Mouse (Mus musculus): Measurements from ENCODE around the gene Adcyap1r1. TPM values are rescaled to one million over a fixed set of nuclear protein-coding genes. Genes with fewer than 3 reads are reported as not detected.

Gene Adcyap1r1
- polyA plus RNA-seq, 1 experiment from 2014 or later = 4.2 TPM

GRCm38 (mm10) chr6:55410977-55411376, 40.8 kb upstream of the Adcyap1r1 start:
- peaks cover 3 to 11% of the 10 kb centered on the region in 2 experiments; a peak in 1 of 4 replicates for H3K4me1 ChIP-seq (ENCODE audit: control insufficient read depth in 2 of 2, insufficient read depth in 2 of 2, low read length in 2 of 2)
- no peaks in the 10 kb centered on the region for H3K36me3 ChIP-seq (ENCODE audit: control insufficient read depth, insufficient read depth, low read length)
- no peak for ATAC-seq (ENCODE audit: insufficient number of reproducible peaks, insufficient read depth, low FRiP score, low read depth)
- H3K27me3 ChIP-seq (ENCODE audit: control insufficient read depth, insufficient read depth, low read length) = no peaks in the 10 kb centered on the region
- H3K4me2 ChIP-seq (ENCODE audit: low read length) = no peak overlapping the region
- WGBS = 27% methylated on average over 5 of the region's 5 CpGs
- H3K9me3 ChIP-seq (ENCODE audit: control insufficient read depth, low read length) = no peaks in the 10 kb centered on the region
- H3K9ac ChIP-seq (ENCODE audit: low read length) = no peak overlapping the region
- no peak overlapping the region for H3K27ac ChIP-seq (replicated peaks in 1 of 2; ENCODE audit: control insufficient read depth in 1 of 2, insufficient read depth in 1 of 2, low read depth in 2 of 2, low read length in 2 of 2)
- H3K4me3 ChIP-seq (ENCODE audit: control insufficient read depth in 1 of 2, insufficient read depth in 1 of 2, low read depth in 1 of 2, low read length in 2 of 2) = no peak overlapping the region

- Histone ChIP-seq H3K9me3 (ENCODE audit: control insufficient read depth, low read length) (no peaks in the 10 kb centered on the region), H3K9ac (ENCODE audit: low read length) (no peak overlapping the region), H3K36me3 (ENCODE audit: control insufficient read depth, insufficient read depth, low read length) (no peaks in the 10 kb centered on the region), H3K4me3 (ENCODE audit: control insufficient read depth in 1 of 2, insufficient read depth in 1 of 2, low read depth in 1 of 2, low read length in 2 of 2) (no peak overlapping the region), H3K4me2 (ENCODE audit: low read length) (no peak overlapping the region), H3K4me1 (ENCODE audit: control insufficient read depth in 2 of 2, insufficient read depth in 2 of 2, low read length in 2 of 2) (0 out of 4 replicates have a peak, but pooled peaks cover 0 to 2% of the 10 kb centered on the region in 2 experiments), H3K27me3 (ENCODE audit: control insufficient read depth, insufficient read depth, low read length) (no peaks in the 10 kb centered on the region), H3K27ac (replicated peaks in 1 of 2; ENCODE audit: control insufficient read depth in 1 of 2, insufficient read depth in 1 of 2, low read depth in 2 of 2, low read length in 2 of 2) (no peak overlapping the region)
- 81% methylated on average over 5 of the region's 5 CpGs for WGBS
- no peak for ATAC-seq (ENCODE audit: insufficient number of reproducible peaks, insufficient read depth, low FRiP score, low read depth)
Observed at GRCm38 (mm10) chr6:55416202-55416601, 35.6 kb upstream of the Adcyap1r1 start.

DNA sequence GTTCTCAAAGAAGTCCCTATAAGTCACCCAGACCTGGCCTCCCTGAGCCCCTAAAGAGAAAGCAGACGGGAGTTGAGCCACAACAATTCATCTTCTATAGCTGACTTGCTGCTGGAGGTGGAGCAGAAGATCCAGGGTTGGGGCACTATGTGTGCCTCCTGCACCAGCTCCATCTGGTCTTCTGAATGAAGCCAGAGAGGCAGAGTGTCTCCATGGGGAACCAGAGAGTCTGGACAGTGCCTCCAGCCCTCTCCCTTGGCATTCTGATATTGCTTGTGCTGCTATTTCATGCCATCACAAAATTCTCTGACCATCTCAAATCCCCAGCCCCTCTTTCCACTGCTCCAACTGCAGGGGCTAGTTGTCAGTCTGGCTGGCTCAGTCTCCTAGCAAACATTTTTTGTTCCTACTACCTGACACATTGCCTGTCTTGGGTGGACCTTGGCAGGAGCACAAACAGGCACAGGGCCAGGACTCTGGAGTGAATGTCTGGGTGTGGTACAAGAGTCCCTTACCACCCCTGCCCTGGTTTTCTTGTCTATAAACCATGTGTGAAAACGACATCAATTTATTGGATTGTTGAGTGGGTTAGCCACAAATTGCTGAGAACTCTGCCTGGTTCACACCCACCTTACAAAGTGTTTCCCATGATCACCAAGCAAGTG, 32.9 kb upstream of the Adcyap1r1 start:
- ATAC-seq (ENCODE audit: insufficient number of reproducible peaks, insufficient read depth, low FRiP score, low read depth) = no peak
- H3K27me3 ChIP-seq (ENCODE audit: control insufficient read depth, insufficient read depth, low read length) = peaks cover 6% of the 10 kb centered on the region; the same call in 1 of the 2 replicates
- H3K9me3 ChIP-seq (ENCODE audit: control insufficient read depth, low read length) = no peaks in the 10 kb centered on the region
- no peak overlapping the region for H3K4me2 ChIP-seq (ENCODE audit: low read length)
- 45% methylated on average over 2 of the region's 2 CpGs for WGBS
- H3K9ac ChIP-seq (ENCODE audit: low read length) = no peak overlapping the region
- H3K27ac ChIP-seq (replicated peaks in 1 of 2; ENCODE audit: control insufficient read depth in 1 of 2, insufficient read depth in 1 of 2, low read depth in 2 of 2, low read length in 2 of 2) = no peak overlapping the region
- no peaks in the 10 kb centered on the region for H3K36me3 ChIP-seq (ENCODE audit: control insufficient read depth, insufficient read depth, low read length)
- no peak overlapping the region for H3K4me3 ChIP-seq (ENCODE audit: control insufficient read depth in 1 of 2, insufficient read depth in 1 of 2, low read depth in 1 of 2, low read length in 2 of 2)
- no peaks in the 10 kb centered on the region for H3K4me1 ChIP-seq (ENCODE audit: control insufficient read depth in 2 of 2, insufficient read depth in 2 of 2, low read length in 2 of 2)

- Histone ChIP-seq H3K4me1 (ENCODE audit: control insufficient read depth in 2 of 2, insufficient read depth in 2 of 2, low read length in 2 of 2) (no peaks in the 10 kb centered on the region), H3K27me3 (ENCODE audit: control insufficient read depth, insufficient read depth, low read length) (peaks cover 6% of the 10 kb centered on the region; the same call in 1 of the 2 replicates), H3K9me3 (ENCODE audit: control insufficient read depth, low read length) (no peaks in the 10 kb centered on the region), H3K27ac (replicated peaks in 1 of 2; ENCODE audit: control insufficient read depth in 1 of 2, insufficient read depth in 1 of 2, low read depth in 2 of 2, low read length in 2 of 2) (no peak overlapping the region), H3K4me2 (ENCODE audit: low read length) (no peak overlapping the region), H3K36me3 (ENCODE audit: control insufficient read depth, insufficient read depth, low read length) (no peaks in the 10 kb centered on the region), H3K4me3 (ENCODE audit: control insufficient read depth in 1 of 2, insufficient read depth in 1 of 2, low read depth in 1 of 2, low read length in 2 of 2) (no peak overlapping the region), H3K9ac (ENCODE audit: low read length) (no peak overlapping the region)
- no peak for ATAC-seq (ENCODE audit: insufficient number of reproducible peaks, insufficient read depth, low FRiP score, low read depth)
- WGBS = 63% methylated on average over 3 of the region's 3 CpGs
Observed at GRCm38 (mm10) chr6:55420411-55420810, 31.4 kb upstream of the Adcyap1r1 start.

DNA sequence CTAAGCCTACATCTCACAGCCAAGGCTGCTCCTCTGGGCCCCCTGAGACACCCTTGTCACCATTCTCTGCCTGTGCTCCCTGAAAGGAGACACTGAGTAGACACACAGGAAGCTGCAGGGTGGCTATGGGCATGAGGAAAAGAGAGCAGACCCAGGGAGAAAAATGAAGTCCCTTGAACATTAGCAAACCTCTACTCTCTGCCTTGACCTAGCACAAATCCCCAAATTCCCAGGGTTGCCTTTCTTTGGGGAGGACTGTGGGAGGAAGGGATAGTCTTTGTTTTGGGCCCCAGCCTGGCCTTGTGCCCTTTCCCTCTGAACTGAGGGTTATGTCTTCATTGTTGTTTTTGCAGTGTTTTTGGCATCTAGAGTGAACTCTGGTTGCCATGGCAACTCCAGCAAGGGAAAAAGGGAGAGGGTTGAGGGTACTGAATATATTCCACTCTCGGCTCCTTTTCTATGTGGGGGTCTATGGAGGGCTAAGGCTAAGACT, 30.9 kb upstream of the Adcyap1r1 start:
- no peak overlapping the region for H3K4me2 ChIP-seq (ENCODE audit: low read length)
- H3K4me1 ChIP-seq (ENCODE audit: control insufficient read depth in 2 of 2, insufficient read depth in 2 of 2, low read length in 2 of 2) = no peaks in the 10 kb centered on the region
- 64% methylated on average over 1 of the region's 1 CpGs for WGBS
- no peak overlapping the region for H3K4me3 ChIP-seq (ENCODE audit: control insufficient read depth in 1 of 2, insufficient read depth in 1 of 2, low read depth in 1 of 2, low read length in 2 of 2)
- no peak for ATAC-seq (ENCODE audit: insufficient number of reproducible peaks, insufficient read depth, low FRiP score, low read depth)
- H3K27ac ChIP-seq (replicated peaks in 1 of 2; ENCODE audit: control insufficient read depth in 1 of 2, insufficient read depth in 1 of 2, low read depth in 2 of 2, low read length in 2 of 2) = no peak overlapping the region
- H3K36me3 ChIP-seq (ENCODE audit: control insufficient read depth, insufficient read depth, low read length) = no peaks in the 10 kb centered on the region
- H3K27me3 ChIP-seq (ENCODE audit: control insufficient read depth, insufficient read depth, low read length) = peaks cover 6% of the 10 kb centered on the region; the same call in 1 of the 2 replicates
- no peak overlapping the region for H3K9ac ChIP-seq (ENCODE audit: low read length)
- no peaks in the 10 kb centered on the region for H3K9me3 ChIP-seq (ENCODE audit: control insufficient read depth, low read length)

GRCm38 (mm10) chr6:55432121-55432520, 19.7 kb upstream of the Adcyap1r1 start:
- no peak for ATAC-seq (ENCODE audit: insufficient number of reproducible peaks, insufficient read depth, low FRiP score, low read depth)
- H3K4me3 ChIP-seq (ENCODE audit: control insufficient read depth in 1 of 2, insufficient read depth in 1 of 2, low read depth in 1 of 2, low read length in 2 of 2) = no peak overlapping the region
- no peaks in the 10 kb centered on the region for H3K9me3 ChIP-seq (ENCODE audit: control insufficient read depth, low read length)
- no peak overlapping the region for H3K27ac ChIP-seq (replicated peaks in 1 of 2; ENCODE audit: control insufficient read depth in 1 of 2, insufficient read depth in 1 of 2, low read depth in 2 of 2, low read length in 2 of 2)
- no peak overlapping the region for H3K9ac ChIP-seq (ENCODE audit: low read length)
- H3K4me1 ChIP-seq (ENCODE audit: control insufficient read depth in 2 of 2, insufficient read depth in 2 of 2, low read length in 2 of 2) = peaks cover 0 to 4% of the 10 kb centered on the region in 2 experiments; a peak in 1 of 4 replicates
- H3K4me2 ChIP-seq (ENCODE audit: low read length) = no peak overlapping the region
- H3K36me3 ChIP-seq (ENCODE audit: control insufficient read depth, insufficient read depth, low read length) = no peaks in the 10 kb centered on the region
- H3K27me3 ChIP-seq (ENCODE audit: control insufficient read depth, insufficient read depth, low read length) = no peaks in the 10 kb centered on the region

GRCm38 (mm10) chr6:55434360-55434759, 17.4 kb upstream of the Adcyap1r1 start:
- H3K27ac ChIP-seq (replicated peaks in 1 of 2; ENCODE audit: control insufficient read depth in 1 of 2, insufficient read depth in 1 of 2, low read depth in 2 of 2, low read length in 2 of 2) = no peak overlapping the region
- no peak overlapping the region for H3K9ac ChIP-seq (ENCODE audit: low read length)
- no peaks in the 10 kb centered on the region for H3K36me3 ChIP-seq (ENCODE audit: control insufficient read depth, insufficient read depth, low read length)
- peak; percentile 61; the same call in 1 of the 2 replicates for ATAC-seq (ENCODE audit: insufficient number of reproducible peaks, insufficient read depth, low FRiP score, low read depth)
- H3K27me3 ChIP-seq (ENCODE audit: control insufficient read depth, insufficient read depth, low read length) = no peaks in the 10 kb centered on the region
- no peaks in the 10 kb centered on the region for H3K9me3 ChIP-seq (ENCODE audit: control insufficient read depth, low read length)
- H3K4me1 ChIP-seq (ENCODE audit: control insufficient read depth in 2 of 2, insufficient read depth in 2 of 2, low read length in 2 of 2) = peaks cover 0 to 4% of the 10 kb centered on the region in 2 experiments; a peak in 1 of 4 replicates
- H3K4me2 ChIP-seq (ENCODE audit: low read length) = no peak overlapping the region
- no peak overlapping the region for H3K4me3 ChIP-seq (ENCODE audit: control insufficient read depth in 1 of 2, insufficient read depth in 1 of 2, low read depth in 1 of 2, low read length in 2 of 2)
- WGBS = 30% methylated on average over 3 of the region's 3 CpGs

Measured in heart, embryonic 14.5 days (tissue).